Mouse (Mus musculus) limb, embryonic 10.5 days (tissue): ENCODE results near the gene Lonp1. TPM values are rescaled to one million over a fixed set of nuclear protein-coding genes. Genes with fewer than 3 reads are reported as not detected.
"Not testable (repeated sequence)": the region's sequence is repeated elsewhere in the genome, so short reads cannot be mapped to it uniquely, and the experiment has no call there.

Experiments
- DNase-seq: peaks from one replicate; pipeline ENCODE4 v3.0.0-alpha.2; 2017; ENCODE audit warnings: low spot score
- H3K27ac ChIP-seq: fragments of 300-500 bp; sonication (generic); 2 replicates; pipeline ENCODE4 v1.5.1; 2016; ENCODE audit warnings: mild to moderate bottlenecking
- H3K27me3 ChIP-seq: fragments of 300-500 bp; sonication (generic); 2 replicates; pipeline ENCODE4 v1.6.1; 2016; ENCODE audit warnings: low read depth, mild to moderate bottlenecking; ENCODE audit not compliant: poor library complexity, severe bottlenecking
- H3K36me3 ChIP-seq: fragments of 300-500 bp; sonication (generic); 2 replicates; pipeline ENCODE4 v1.6.1; 2016; ENCODE audit warnings: mild to moderate bottlenecking, moderate library complexity
- H3K4me1 ChIP-seq: fragments of 300-500 bp; sonication (generic); 2 replicates; pipeline ENCODE4 v1.6.1; 2016
- H3K4me3 ChIP-seq: fragments of 300-500 bp; sonication (generic); 2 replicates; pipeline ENCODE4 v1.5.1; 2016; ENCODE audit warnings: mild to moderate bottlenecking, moderate library complexity
- H3K9me3 ChIP-seq: fragments of 300-500 bp; sonication (generic); replicated peaks from 2 replicates; pipeline ENCODE4 v1.6.1; 2016; ENCODE audit warnings: mild to moderate bottlenecking
- WGBS: fragments of 180-500 bp; shearing (Covaris S2); methylation state at CpG from one replicate; pipeline ENCODE4 v1.1.7; 2016; 5-methylcytosine and 5-hydroxymethylcytosine counted together
- polyA plus RNA-seq: library from polyadenylated mRNA; unstranded; fragments of >200 nt; fragmentation: Nextera tagmentation; extraction: Ambion mirVana; gene quantifications from 2 replicates; pipeline ENCODE4 v1.2.1, GENCODE M21; 2016

The Lonp1 gene
- polyA plus RNA-seq, 1 experiment from 2014 or later: 73.2 TPM

GRCm38 (mm10) chr17:56615136-56615784 lies 11.4 kb downstream of the Lonp1 start:
- no peaks in the 10 kb centered on the region for H3K27me3 ChIP-seq
- no peak for DNase-seq
- peaks cover 34% of the 10 kb centered on the region for H3K4me1 ChIP-seq
- H3K27ac ChIP-seq: no peak overlapping the region
- no peaks in the 10 kb centered on the region for H3K9me3 ChIP-seq
- H3K4me3 ChIP-seq: peak overlapping the region; percentile 80
- H3K36me3 ChIP-seq: peaks cover 66% of the 10 kb centered on the region
- WGBS: 85% methylated on average over 11 of the region's 11 CpGs

DNA sequence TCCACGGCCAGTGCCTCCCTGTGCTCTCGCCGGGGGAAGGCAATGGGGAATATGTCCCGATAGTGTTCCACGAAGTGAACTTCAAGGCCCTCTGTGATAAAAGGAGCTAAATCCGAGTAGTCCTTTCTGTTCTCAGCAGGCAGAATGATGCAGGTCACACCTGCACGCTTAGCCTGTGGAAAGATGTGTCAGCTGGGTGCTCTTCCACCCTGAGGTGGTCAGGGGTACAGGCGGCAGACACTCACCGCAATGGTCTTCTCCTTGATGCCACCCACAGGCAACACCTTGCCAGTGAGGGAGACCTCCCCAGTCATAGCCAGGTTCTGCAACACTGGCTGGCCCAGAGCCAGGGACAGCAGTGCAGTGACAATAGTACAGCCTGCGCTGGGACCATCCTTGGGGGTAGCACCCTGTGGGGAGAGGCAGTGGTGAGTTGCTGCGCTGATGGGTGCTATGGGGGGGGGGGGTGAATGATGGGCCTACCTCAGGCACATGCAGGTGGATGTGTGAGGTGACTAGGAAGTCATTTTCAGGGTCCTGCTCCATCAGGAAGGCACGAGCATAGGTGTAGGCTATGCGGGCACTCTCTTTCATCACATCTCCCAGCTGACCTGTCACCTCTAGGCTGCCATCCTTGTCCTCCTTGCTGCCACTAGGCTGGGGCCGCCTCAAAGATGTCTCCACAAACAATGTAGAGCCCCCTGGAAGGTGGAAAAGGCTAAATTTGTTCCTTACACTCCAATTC lies 12.1 kb downstream of the Lonp1 start:
- Histone ChIP-seq H3K4me3 (peak overlapping the region; percentile 80), H3K4me1 (peaks cover 38% of the 10 kb centered on the region), H3K9me3 (no peaks in the 10 kb centered on the region), H3K27me3 (no peaks in the 10 kb centered on the region), H3K36me3 (peaks cover 59% of the 10 kb centered on the region), H3K27ac (peak overlapping the region; percentile 96)
- WGBS: 33% methylated on average over 14 of the region's 14 CpGs
- no peak for DNase-seq

- Histone ChIP-seq H3K4me3 (peak overlapping the region; percentile 80), H3K4me1 (peaks cover 42% of the 10 kb centered on the region), H3K36me3 (peaks cover 53% of the 10 kb centered on the region), H3K27ac (peak overlapping the region; percentile 96)
- peak; percentile 52 for DNase-seq
- not testable (repeated sequence) for H3K27me3 ChIP-seq, H3K9me3 ChIP-seq
- WGBS: under 1% methylated on average over 26 of the region's 26 CpGs
Measured at GRCm38 (mm10) chr17:56613893-56614292, 12.8 kb downstream of the Lonp1 start.

GRCm38 (mm10) chr17:56613236-56613844 lies 13.3 kb downstream of the Lonp1 start, which contains the start of gene Rpl36:
Gene Rpl36, plus strand, starts transcription at chr17:56613416.
- H3K4me1 ChIP-seq: peaks cover 48% of the 10 kb centered on the region
- H3K36me3 ChIP-seq: peaks cover 47% of the 10 kb centered on the region
- no peaks in the 10 kb centered on the region for H3K9me3 ChIP-seq
- peak within 1 kb of the TSS; percentile 80 for H3K4me3 ChIP-seq
- H3K27me3 ChIP-seq: no peaks in the 10 kb centered on the region
- DNase-seq: peak; percentile 99
- WGBS: under 1% methylated on average over 52 of the region's 52 CpGs
- H3K27ac ChIP-seq: peak within 1 kb of the TSS; percentile 96

- Histone ChIP-seq H3K4me3 (peak overlapping the region; percentile 80), H3K4me1 (peaks cover 56% of the 10 kb centered on the region), H3K27ac (0 out of 2 replicates have a peak overlapping the region, but pooled peaks have one; percentile 27), H3K36me3 (peaks cover 46% of the 10 kb centered on the region)
- H3K27me3 ChIP-seq, H3K9me3 ChIP-seq, DNase-seq: not testable (repeated sequence)
- 75% methylated on average over 10 of the region's 10 CpGs for WGBS
Measured at GRCm38 (mm10) chr17:56612565-56612939, 14.1 kb downstream of the Lonp1 start.

DNA sequence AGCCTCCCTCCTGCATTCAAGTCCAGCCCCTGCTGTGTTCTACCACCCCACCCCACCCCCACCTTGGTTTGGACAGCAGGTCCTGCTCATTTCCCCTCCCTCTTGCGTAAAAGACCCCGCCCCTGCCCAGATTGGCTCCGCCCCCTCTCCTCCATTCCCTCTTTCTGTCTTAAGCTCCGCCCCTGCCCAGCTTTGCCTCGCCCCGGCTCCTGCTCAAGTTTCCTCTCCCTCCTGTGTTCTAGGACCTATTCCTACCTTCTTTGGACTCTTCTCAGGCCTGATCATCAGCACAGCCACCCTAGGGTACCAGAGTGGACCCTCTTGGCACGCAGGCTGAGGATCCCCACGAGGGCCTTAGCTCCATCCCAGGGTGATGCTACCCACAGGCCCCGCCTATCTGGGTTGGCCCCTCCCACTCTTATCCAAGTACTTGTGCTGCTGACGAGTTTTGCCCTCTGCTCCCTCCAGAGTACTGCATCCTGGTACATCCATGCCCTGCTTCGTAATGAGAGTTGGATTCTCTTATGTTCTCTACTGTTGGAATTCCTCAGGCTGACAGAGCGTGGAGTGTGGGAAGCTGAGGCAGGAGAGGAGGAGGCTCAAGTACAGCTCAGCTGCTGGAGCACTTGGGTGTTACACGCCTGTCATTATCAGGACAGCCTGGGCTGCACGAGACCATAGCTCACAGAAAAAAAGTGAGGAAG lies 14.7 kb downstream of the Lonp1 start:
- peak; percentile 51 for DNase-seq
- Histone ChIP-seq H3K9me3 (no peaks in the 10 kb centered on the region), H3K4me1 (peaks cover 57% of the 10 kb centered on the region), H3K36me3 (peaks cover 46% of the 10 kb centered on the region), H3K4me3 (peak overlapping the region; percentile 34), H3K27me3 (no peaks in the 10 kb centered on the region), H3K27ac (0 out of 2 replicates have a peak overlapping the region, but pooled peaks have one; percentile 27)
- 11% methylated on average over 14 of the region's 14 CpGs for WGBS

- Histone ChIP-seq H3K4me1 (peaks cover 57% of the 10 kb centered on the region), H3K36me3 (peaks cover 46% of the 10 kb centered on the region), H3K4me3 (peak overlapping the region; percentile 68), H3K27ac (no peak overlapping the region), H3K9me3 (no peaks in the 10 kb centered on the region), H3K27me3 (no peaks in the 10 kb centered on the region)
- DNase-seq: no peak
- 71% methylated on average over 2 of the region's 2 CpGs for WGBS
Measured at GRCm38 (mm10) chr17:56611323-56611722, 15.4 kb downstream of the Lonp1 start.

- Histone ChIP-seq H3K27ac (peak within 1 kb of the TSS; percentile 84), H3K27me3 (no peaks in the 10 kb centered on the region), H3K9me3 (no peaks in the 10 kb centered on the region), H3K4me1 (peaks cover 44% of the 10 kb centered on the region), H3K36me3 (peaks cover 46% of the 10 kb centered on the region), H3K4me3 (peak within 1 kb of the TSS; percentile 68)
- DNase-seq: peak; percentile 92
- WGBS: under 1% methylated on average over 44 of the region's 44 CpGs
Measured at GRCm38 (mm10) chr17:56609452-56610171, 17.1 kb downstream of the Lonp1 start, which contains the start of gene 2410015M20Rik. Gene 2410015M20Rik, minus strand, starts transcription at chr17:56609771.

DNA sequence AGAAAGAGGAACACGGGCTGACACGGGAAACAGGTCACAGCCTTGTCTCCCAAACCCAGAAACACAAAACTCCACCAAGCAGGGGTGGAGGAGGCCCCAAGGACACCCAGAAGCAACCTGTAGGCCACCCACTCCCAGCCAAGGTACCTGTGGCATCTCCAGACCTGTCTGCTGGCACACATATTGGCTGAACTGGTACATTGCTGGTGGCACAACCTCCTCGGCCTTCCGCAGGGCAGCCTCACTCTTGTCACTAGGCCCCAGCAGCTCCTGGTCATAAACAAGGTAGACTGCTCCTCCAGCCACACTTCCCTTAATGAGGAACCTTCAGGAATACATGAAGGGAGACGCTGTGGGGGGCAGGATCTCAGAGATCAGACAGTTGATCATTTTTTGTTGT lies 18.0 kb downstream of the Lonp1 start:
- Histone ChIP-seq H3K4me1 (peaks cover 38% of the 10 kb centered on the region), H3K27me3 (no peaks in the 10 kb centered on the region), H3K4me3 (peak overlapping the region; percentile 68), H3K27ac (peak overlapping the region; percentile 84; the same call in 1 of the 2 replicates), H3K9me3 (no peaks in the 10 kb centered on the region), H3K36me3 (peaks cover 46% of the 10 kb centered on the region)
- DNase-seq: no peak
- 53% methylated on average over 5 of the region's 5 CpGs for WGBS

- no peak overlapping the region for H3K27ac ChIP-seq
- WGBS: 64% methylated on average over 3 of the region's 3 CpGs
- H3K4me3 ChIP-seq: peak overlapping the region; percentile 68; the same call in 1 of the 2 replicates
- peaks cover 56% of the 10 kb centered on the region for H3K36me3 ChIP-seq
- no peaks in the 10 kb centered on the region for H3K9me3 ChIP-seq
- no peak for DNase-seq
- peaks cover 38% of the 10 kb centered on the region for H3K4me1 ChIP-seq
- H3K27me3 ChIP-seq: no peaks in the 10 kb centered on the region
Measured at GRCm38 (mm10) chr17:56607521-56608062, 19.1 kb downstream of the Lonp1 start.

GRCm38 (mm10) chr17:56605431-56605830 lies 21.3 kb downstream of the Lonp1 start:
- Histone ChIP-seq H3K4me1 (peaks cover 25% of the 10 kb centered on the region), H3K36me3 (peaks cover 78% of the 10 kb centered on the region), H3K27me3 (no peaks in the 10 kb centered on the region), H3K9me3 (no peaks in the 10 kb centered on the region), H3K27ac (no peak overlapping the region), H3K4me3 (no peak overlapping the region)
- WGBS: 95% methylated on average over 9 of the region's 9 CpGs
- DNase-seq: no peak

- no peak overlapping the region for H3K27ac ChIP-seq
- no peaks in the 10 kb centered on the region for H3K27me3 ChIP-seq
- WGBS: 92% methylated on average over 3 of the region's 3 CpGs
- peaks cover 19% of the 10 kb centered on the region for H3K4me1 ChIP-seq
- no peak for DNase-seq
- no peaks in the 10 kb centered on the region for H3K9me3 ChIP-seq
- H3K36me3 ChIP-seq: peaks cover 88% of the 10 kb centered on the region
- no peak overlapping the region; the same call in 1 of the 2 replicates for H3K4me3 ChIP-seq
Measured at GRCm38 (mm10) chr17:56604422-56604821, 22.3 kb downstream of the Lonp1 start.
